Mouse (Mus musculus): ENCODE measurements around the gene Tpcn1. TPM values are rescaled to one million over a fixed set of nuclear protein-coding genes. Genes with fewer than 3 reads are reported as not detected.

The Tpcn1 gene
- total RNA-seq, 1 experiment = 14.2 TPM

DNA sequence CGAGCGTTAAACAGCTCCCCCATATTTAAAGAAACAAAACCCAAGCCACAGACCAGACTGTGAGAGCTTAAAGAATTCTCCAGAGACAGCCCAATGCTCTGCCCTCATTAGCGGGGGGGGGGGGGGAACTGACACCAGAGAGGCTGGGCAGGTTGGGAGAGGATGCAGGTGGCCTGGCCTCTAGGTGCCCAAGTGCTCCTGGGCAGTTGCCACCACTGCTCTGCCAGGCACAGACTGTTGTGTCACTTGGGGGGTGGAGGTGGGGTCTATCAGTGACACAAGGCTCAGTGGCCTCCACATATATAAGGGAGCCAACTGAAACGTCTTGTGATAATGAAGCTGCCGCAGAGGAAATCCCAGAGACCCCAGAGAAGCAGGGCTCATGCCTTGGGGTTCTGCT is 51.8 kb downstream of the Tpcn1 start:
- Histone ChIP-seq H3K36me3 (ENCODE audit: control insufficient read depth, insufficient read depth, low read length, poor library complexity, severe bottlenecking) (peaks cover 4% of the 10 kb centered on the region; the same call in 1 of the 2 replicates), H3K27ac (ENCODE audit: insufficient read depth, low read depth, low read length, poor library complexity, severe bottlenecking) (no peak overlapping the region), H3K9me3 (ENCODE audit: control insufficient read depth, insufficient read depth, low read depth, low read length) (no peaks in the 10 kb centered on the region), H3K9ac (ENCODE audit: insufficient read depth, low read depth, low read length, poor library complexity, severe bottlenecking) (no peak overlapping the region), H3K4me1 (ENCODE audit: control insufficient read depth in 2 of 2, insufficient read depth in 2 of 2, low read length in 2 of 2, poor library complexity in 1 of 2) (peaks cover 2 to 7% of the 10 kb centered on the region in 2 experiments; a peak in 3 of 4 replicates), H3K4me3 (ENCODE audit: insufficient read depth in 1 of 2, low read depth in 1 of 2, low read length in 2 of 2, poor library complexity in 1 of 2, severe bottlenecking in 1 of 2) (no peak overlapping the region)
- in situ Hi-C loops (cut with MboI; ENCODE audit: low sequenced_read_pairs in 2 of 2, unreplicated experiment in 2 of 2) = no loop called here
- DNase-seq (ENCODE audit: low read depth, low spot score) = no peak
- no peak for TF ChIP-seq HCFC1 (IDR thresholded peaks at IDR 0.05; ENCODE audit: borderline replicate concordance, insufficient read depth, low read length)
- TF ChIP-seq ZC3H11A (IDR thresholded peaks at IDR 0.05; ENCODE audit: borderline replicate concordance, low read depth, low read length) = no peak
- TF ChIP-seq ZNF384 (IDR thresholded peaks at IDR 0.05; ENCODE audit: low read depth, low read length) = no peak
- no peak for TF ChIP-seq CHD2 (IDR thresholded peaks at IDR 0.05; ENCODE audit: low read depth, low read length)
- TF ChIP-seq MAFK (IDR thresholded peaks at IDR 0.05; ENCODE audit: insufficient read depth, low read depth, low read length) = no peak

GRCm38 (mm10) chr5:120536046-120536445 is 52.4 kb downstream of the Tpcn1 start:
- no peaks in the 10 kb centered on the region for H3K9me3 ChIP-seq (ENCODE audit: control insufficient read depth, insufficient read depth, low read depth, low read length)
- TF ChIP-seq CHD2 (IDR thresholded peaks at IDR 0.05; ENCODE audit: low read depth, low read length) (no peak), HCFC1 (IDR thresholded peaks at IDR 0.05; ENCODE audit: borderline replicate concordance, insufficient read depth, low read length) (no peak), MAFK (IDR thresholded peaks at IDR 0.05; ENCODE audit: insufficient read depth, low read depth, low read length) (no peak), ZNF384 (IDR thresholded peaks at IDR 0.05; ENCODE audit: low read depth, low read length) (no peak), ZC3H11A (IDR thresholded peaks at IDR 0.05; ENCODE audit: borderline replicate concordance, low read depth, low read length) (no peak)
- H3K4me1 ChIP-seq (ENCODE audit: control insufficient read depth in 2 of 2, insufficient read depth in 2 of 2, low read length in 2 of 2, poor library complexity in 1 of 2) = peaks cover 2 to 8% of the 10 kb centered on the region in 2 experiments; a peak in 3 of 4 replicates
- no peak overlapping the region for H3K9ac ChIP-seq (ENCODE audit: insufficient read depth, low read depth, low read length, poor library complexity, severe bottlenecking)
- H3K4me3 ChIP-seq (ENCODE audit: insufficient read depth in 1 of 2, low read depth in 1 of 2, low read length in 2 of 2, poor library complexity in 1 of 2, severe bottlenecking in 1 of 2) = no peak overlapping the region
- DNase-seq (ENCODE audit: low read depth, low spot score) = no peak
- peaks cover 4% of the 10 kb centered on the region; the same call in 1 of the 2 replicates for H3K36me3 ChIP-seq (ENCODE audit: control insufficient read depth, insufficient read depth, low read length, poor library complexity, severe bottlenecking)
- no peak overlapping the region for H3K27ac ChIP-seq (ENCODE audit: insufficient read depth, low read depth, low read length, poor library complexity, severe bottlenecking)
- in situ Hi-C loops (cut with MboI; ENCODE audit: low sequenced_read_pairs in 2 of 2, unreplicated experiment in 2 of 2) = no loop called here

GRCm38 (mm10) chr5:120534686-120535075 is 53.8 kb downstream of the Tpcn1 start:
- DNase-seq (ENCODE audit: low read depth, low spot score) = no peak
- Histone ChIP-seq H3K9ac (ENCODE audit: insufficient read depth, low read depth, low read length, poor library complexity, severe bottlenecking) (no peak overlapping the region), H3K36me3 (ENCODE audit: control insufficient read depth, insufficient read depth, low read length, poor library complexity, severe bottlenecking) (peaks cover 7% of the 10 kb centered on the region), H3K9me3 (ENCODE audit: control insufficient read depth, insufficient read depth, low read depth, low read length) (no peaks in the 10 kb centered on the region), H3K27ac (ENCODE audit: insufficient read depth, low read depth, low read length, poor library complexity, severe bottlenecking) (no peak overlapping the region), H3K4me1 (ENCODE audit: control insufficient read depth in 2 of 2, insufficient read depth in 2 of 2, low read length in 2 of 2, poor library complexity in 1 of 2) (peaks cover 2 to 11% of the 10 kb centered on the region in 2 experiments; a peak in 3 of 4 replicates), H3K4me3 (ENCODE audit: insufficient read depth in 1 of 2, low read depth in 1 of 2, low read length in 2 of 2, poor library complexity in 1 of 2, severe bottlenecking in 1 of 2) (no peak overlapping the region)
- no peak for TF ChIP-seq ZC3H11A (IDR thresholded peaks at IDR 0.05; ENCODE audit: borderline replicate concordance, low read depth, low read length)
- TF ChIP-seq ZNF384 (IDR thresholded peaks at IDR 0.05; ENCODE audit: low read depth, low read length) = no peak
- TF ChIP-seq CHD2 (IDR thresholded peaks at IDR 0.05; ENCODE audit: low read depth, low read length) = no peak
- TF ChIP-seq MAFK (IDR thresholded peaks at IDR 0.05; ENCODE audit: insufficient read depth, low read depth, low read length) = no peak
- TF ChIP-seq HCFC1 (IDR thresholded peaks at IDR 0.05; ENCODE audit: borderline replicate concordance, insufficient read depth, low read length) = no peak
- in situ Hi-C loops (cut with MboI; ENCODE audit: low sequenced_read_pairs in 2 of 2, unreplicated experiment in 2 of 2) = no loop called here

- TF ChIP-seq MAFK (IDR thresholded peaks at IDR 0.05; ENCODE audit: insufficient read depth, low read depth, low read length) (no peak), CHD2 (IDR thresholded peaks at IDR 0.05; ENCODE audit: low read depth, low read length) (no peak), ZC3H11A (IDR thresholded peaks at IDR 0.05; ENCODE audit: borderline replicate concordance, low read depth, low read length) (no peak), HCFC1 (IDR thresholded peaks at IDR 0.05; ENCODE audit: borderline replicate concordance, insufficient read depth, low read length) (no peak), ZNF384 (IDR thresholded peaks at IDR 0.05; ENCODE audit: low read depth, low read length) (no peak)
- Histone ChIP-seq H3K36me3 (ENCODE audit: control insufficient read depth, insufficient read depth, low read length, poor library complexity, severe bottlenecking) (peaks cover 11% of the 10 kb centered on the region), H3K9ac (ENCODE audit: insufficient read depth, low read depth, low read length, poor library complexity, severe bottlenecking) (no peak overlapping the region), H3K4me3 (ENCODE audit: insufficient read depth in 1 of 2, low read depth in 1 of 2, low read length in 2 of 2, poor library complexity in 1 of 2, severe bottlenecking in 1 of 2) (no peak overlapping the region), H3K4me1 (ENCODE audit: control insufficient read depth in 2 of 2, insufficient read depth in 2 of 2, low read length in 2 of 2, poor library complexity in 1 of 2) (peaks cover 2 to 11% of the 10 kb centered on the region in 2 experiments; a peak in 3 of 4 replicates), H3K9me3 (ENCODE audit: control insufficient read depth, insufficient read depth, low read depth, low read length) (no peaks in the 10 kb centered on the region), H3K27ac (ENCODE audit: insufficient read depth, low read depth, low read length, poor library complexity, severe bottlenecking) (no peak overlapping the region; the same call in 1 of the 2 replicates)
- in situ Hi-C loops (cut with MboI; ENCODE audit: low sequenced_read_pairs in 2 of 2, unreplicated experiment in 2 of 2) = no loop called here
- DNase-seq (ENCODE audit: low read depth, low spot score) = no peak
These were observed 54.3 kb downstream of the Tpcn1 start for GRCm38 (mm10) chr5:120534071-120534685.
